Mouse (Mus musculus) right cerebral cortex, postnatal 25 days (tissue): Measurements from ENCODE around the gene Egfr.

ENCODE experiments used
- DNase-seq: peaks from one replicate; pipeline ENCODE4 v3.0.0; 2022

The Egfr gene

GRCm38 (mm10) chr11:16900653-16901416 lies 148.8 kb downstream of the Egfr start:
- DNase-seq = no peak

GRCm38 (mm10) chr11:16904302-16905011 lies 152.5 kb downstream of the Egfr start:
- peak; percentile 22 for DNase-seq

- DNase-seq = no peak
These were observed 153.0 kb downstream of the Egfr start for GRCm38 (mm10) chr11:16905012-16905332.

- DNase-seq = no peak
These were observed 154.5 kb downstream of the Egfr start for GRCm38 (mm10) chr11:16906530-16906929.

- DNase-seq = no peak
These were observed 155.6 kb downstream of the Egfr start for GRCm38 (mm10) chr11:16907517-16908129.

- DNase-seq = no peak
These were observed 162.8 kb downstream of the Egfr start for GRCm38 (mm10) chr11:16914756-16915155.

GRCm38 (mm10) chr11:16915850-16916249 lies 163.8 kb downstream of the Egfr start:
- no peak for DNase-seq

GRCm38 (mm10) chr11:16917512-16917911 lies 165.5 kb downstream of the Egfr start:
- no peak for DNase-seq

- DNase-seq = no peak
These were observed 180.2 kb downstream of the Egfr start for GRCm38 (mm10) chr11:16932159-16932558.

GRCm38 (mm10) chr11:16935577-16936236 lies 183.7 kb downstream of the Egfr start:
- DNase-seq = no peak

GRCm38 (mm10) chr11:16941103-16941793 lies 189.2 kb downstream of the Egfr start:
- no peak for DNase-seq

GRCm38 (mm10) chr11:16941973-16942452 lies 190.0 kb downstream of the Egfr start:
- DNase-seq = no peak

GRCm38 (mm10) chr11:16943016-16943415 lies 191.0 kb downstream of the Egfr start:
- DNase-seq = no peak

- no peak for DNase-seq
These were observed 196.8 kb downstream of the Egfr start for GRCm38 (mm10) chr11:16948756-16949155.

GRCm38 (mm10) chr11:16950226-16950975 lies 198.4 kb downstream of the Egfr start:
- DNase-seq = no peak

- peak; percentile 92 for DNase-seq
These were observed 199.2 kb downstream of the Egfr start, which contains the start of gene Fbxo48 for GRCm38 (mm10) chr11:16950976-16951760. TSS of gene Fbxo48 (plus strand) at chr11:16951375.

- no peak for DNase-seq
These were observed 199.7 kb downstream of the Egfr start for GRCm38 (mm10) chr11:16951761-16952010.

- DNase-seq = no peak
These were observed 204.3 kb downstream of the Egfr start for GRCm38 (mm10) chr11:16956115-16956862.

GRCm38 (mm10) chr11:16957030-16957429 lies 205.0 kb downstream of the Egfr start:
- DNase-seq = no peak

- no peak for DNase-seq
These were observed 206.5 kb downstream of the Egfr start for GRCm38 (mm10) chr11:16958520-16958919.
